Mouse (Mus musculus): Measurements from ENCODE around the gene Aoah.

DNA sequence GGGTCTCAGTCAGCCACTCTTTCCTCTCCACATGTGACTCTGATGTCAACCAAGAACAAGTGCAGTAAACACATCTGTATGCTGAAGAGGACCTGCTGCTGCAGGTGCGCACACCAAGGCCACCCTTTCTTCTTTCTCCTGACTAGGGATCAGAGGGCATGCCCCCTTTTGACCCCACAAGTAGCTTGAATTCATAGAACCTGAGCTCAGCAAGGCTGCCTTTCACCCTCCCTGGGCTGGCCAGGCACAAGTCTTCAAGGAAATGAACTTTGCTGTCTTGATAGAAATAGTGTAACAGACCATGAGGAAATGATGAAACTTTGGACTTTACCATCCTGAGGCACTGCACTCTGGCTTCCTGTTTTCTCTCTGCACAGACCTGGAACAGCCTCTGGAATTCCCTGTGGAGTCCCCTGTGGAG is 7.1 kb upstream of the Aoah start:
- TF ChIP-seq CTCF (IDR thresholded peaks at IDR 0.05; ENCODE audit: insufficient read depth, low read length): no peak
- TF ChIP-seq POLR2A (IDR thresholded peaks at IDR 0.05; ENCODE audit: borderline replicate concordance, extremely low read depth, low read depth, low read length): no peak
